Mouse (Mus musculus): Measurements from ENCODE around the gene Xrcc1. TPM values are rescaled to one million over a fixed set of nuclear protein-coding genes. Genes with fewer than 3 reads are reported as not detected.

Xrcc1 gene
- polyA plus RNA-seq, 1 experiment from 2014 or later: 137 TPM

DNA sequence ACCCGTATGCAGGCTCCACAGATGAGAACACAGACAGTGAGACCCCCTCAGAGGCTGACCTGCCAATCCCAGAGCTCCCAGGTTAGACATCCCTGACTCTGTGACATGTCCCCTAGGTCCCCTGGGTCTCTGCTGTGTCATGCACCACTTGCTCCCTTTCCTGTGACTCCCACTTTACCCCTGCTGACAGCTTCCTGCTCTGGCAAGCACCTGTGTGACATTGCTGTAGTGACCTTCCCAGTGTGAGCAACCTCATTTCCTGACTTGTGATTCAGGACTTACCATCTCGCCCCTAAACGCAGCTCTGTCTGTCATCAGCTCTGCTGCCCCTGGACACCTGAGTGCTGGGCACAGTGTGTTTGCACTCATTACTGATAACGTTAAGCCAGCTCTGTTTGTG, 25.0 kb downstream of the Xrcc1 start:
- Histone ChIP-seq H3K4me1 (peaks cover 10% of the 10 kb centered on the region; the same call in 1 of the 2 replicates), H3K27me3 (no peaks in the 10 kb centered on the region), H3K4me2 (no peak overlapping the region), H3K9me3 (replicated peaks) (no peaks in the 10 kb centered on the region), H3K27ac (no peak overlapping the region), H3K36me3 (peaks cover 72% of the 10 kb centered on the region), H3K4me3 (replicated peaks) (no peak overlapping the region), H3K9ac (no peak overlapping the region)
- WGBS: 77% methylated on average over 4 of the region's 4 CpGs
- no peak for ATAC-seq (replicated peaks; ENCODE audit: low FRiP score)

DNA sequence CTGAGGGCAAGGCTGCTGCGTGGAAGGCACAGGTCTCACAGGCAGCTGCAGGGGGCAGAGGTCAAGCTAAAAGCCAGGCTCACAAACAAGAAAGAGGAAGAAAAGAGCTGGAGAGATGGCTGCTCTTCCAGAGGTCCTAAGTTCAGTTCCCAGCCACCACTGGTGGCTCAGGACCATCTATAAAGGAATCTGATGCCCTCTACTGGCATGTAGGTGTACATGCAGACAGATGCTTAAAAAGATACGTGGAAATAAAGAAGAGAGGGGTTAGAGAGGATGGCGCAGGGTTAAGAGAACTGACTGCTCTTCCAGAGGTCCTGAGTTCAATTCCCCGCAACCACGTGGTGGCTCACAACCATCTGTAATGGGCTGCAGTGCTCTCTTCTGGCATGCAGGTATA, 26.4 kb downstream of the Xrcc1 start:
- H3K27me3 ChIP-seq: no peaks in the 10 kb centered on the region
- H3K4me3 ChIP-seq (replicated peaks): no peak overlapping the region
- H3K9ac ChIP-seq: no peak overlapping the region
- ATAC-seq (replicated peaks; ENCODE audit: low FRiP score): no peak
- H3K4me1 ChIP-seq: peaks cover 10% of the 10 kb centered on the region; the same call in 1 of the 2 replicates
- 62% methylated on average over 5 of the region's 5 CpGs for WGBS
- no peak overlapping the region for H3K4me2 ChIP-seq
- H3K9me3 ChIP-seq (replicated peaks): no peaks in the 10 kb centered on the region
- peaks cover 58% of the 10 kb centered on the region for H3K36me3 ChIP-seq
- H3K27ac ChIP-seq: no peak overlapping the region

DNA sequence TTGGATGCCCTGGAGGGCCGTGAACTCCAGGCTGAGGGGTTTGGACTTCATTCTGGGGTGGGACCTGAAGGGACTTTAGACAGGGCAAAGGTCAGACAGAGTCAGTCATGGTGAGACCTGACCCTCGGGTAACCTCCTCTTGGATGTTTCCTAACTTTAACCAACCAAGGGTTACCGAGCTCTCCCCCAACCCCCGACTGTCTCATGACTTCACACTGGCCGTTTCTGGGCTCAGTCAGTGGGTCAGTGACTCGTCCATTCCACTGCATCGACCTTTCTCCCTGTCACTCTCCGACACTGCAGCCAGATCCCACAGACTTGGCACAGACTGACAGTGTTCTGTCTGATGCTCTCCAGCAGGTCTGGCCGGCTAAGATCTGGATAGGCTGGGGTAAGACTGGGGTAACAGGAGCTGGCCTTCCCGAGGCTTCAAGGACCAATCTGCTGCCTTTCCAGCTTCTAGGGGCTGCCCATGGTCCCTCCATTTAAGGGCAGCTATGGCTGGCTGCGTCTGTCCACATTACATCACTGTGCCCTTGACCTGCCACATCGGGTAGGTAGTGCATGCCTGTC, 28.2 kb downstream of the Xrcc1 start:
- ATAC-seq (replicated peaks; ENCODE audit: low FRiP score): peak; percentile 17; the same call in 1 of the 2 replicates
- no peak overlapping the region for H3K9ac ChIP-seq
- peaks cover 10% of the 10 kb centered on the region; the same call in 1 of the 2 replicates for H3K4me1 ChIP-seq
- WGBS: 51% methylated on average over 12 of the region's 12 CpGs
- no peak overlapping the region for H3K4me2 ChIP-seq
- no peaks in the 10 kb centered on the region for H3K27me3 ChIP-seq
- H3K27ac ChIP-seq: no peak overlapping the region
- H3K36me3 ChIP-seq: peaks cover 41% of the 10 kb centered on the region
- no peak overlapping the region for H3K4me3 ChIP-seq (replicated peaks)
- no peaks in the 10 kb centered on the region for H3K9me3 ChIP-seq (replicated peaks)

DNA sequence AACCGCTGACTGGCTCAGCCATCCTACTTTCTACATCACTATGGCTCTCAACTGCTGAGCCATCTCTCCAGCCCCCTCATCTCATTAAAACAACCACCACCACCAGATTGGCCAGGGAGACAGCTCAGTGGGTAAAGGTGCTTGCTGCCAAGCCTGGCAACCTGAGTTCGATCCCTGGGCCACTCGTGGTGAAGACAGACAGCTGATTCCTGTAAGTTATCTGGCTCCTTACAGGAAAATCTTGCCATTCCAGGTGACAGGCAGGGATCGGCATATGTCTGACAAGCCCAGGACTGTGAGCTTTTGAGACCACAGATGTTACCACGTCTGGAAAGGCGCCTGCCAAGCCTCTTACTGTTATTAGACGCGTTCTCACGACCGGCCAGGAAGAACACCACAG, 31.7 kb downstream of the Xrcc1 start:
- H3K4me2 ChIP-seq: no peak overlapping the region
- no peak overlapping the region for H3K4me3 ChIP-seq (replicated peaks)
- H3K4me1 ChIP-seq: peaks cover 10% of the 10 kb centered on the region; the same call in 1 of the 2 replicates
- 92% methylated on average over 10 of the region's 10 CpGs for WGBS
- no peaks in the 10 kb centered on the region for H3K9me3 ChIP-seq (replicated peaks)
- peaks cover 7% of the 10 kb centered on the region for H3K36me3 ChIP-seq
- H3K27me3 ChIP-seq: no peaks in the 10 kb centered on the region
- no peak for ATAC-seq (replicated peaks; ENCODE audit: low FRiP score)
- no peak overlapping the region for H3K9ac ChIP-seq
- no peak overlapping the region for H3K27ac ChIP-seq

DNA sequence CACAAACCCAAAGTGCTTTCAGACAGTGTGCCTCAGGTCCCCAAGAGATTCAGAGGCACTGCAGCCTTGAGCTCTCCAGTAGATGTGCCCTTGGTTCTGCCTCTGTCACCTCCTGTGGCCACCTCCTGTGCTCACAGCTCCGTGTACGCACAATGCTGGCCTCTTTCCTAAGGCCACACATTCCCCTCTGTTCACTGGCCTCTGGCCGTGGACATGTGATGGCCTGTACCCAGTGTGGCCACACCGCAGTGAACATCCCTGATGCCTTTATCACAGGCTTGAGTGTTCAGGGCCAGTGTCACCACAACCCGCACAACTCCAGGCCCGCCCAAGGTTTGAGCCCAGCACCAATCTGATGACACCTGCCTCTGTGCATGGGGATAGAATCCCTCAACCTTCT, 38.8 kb downstream of the Xrcc1 start:
- WGBS: 94% methylated on average over 6 of the region's 6 CpGs

DNA sequence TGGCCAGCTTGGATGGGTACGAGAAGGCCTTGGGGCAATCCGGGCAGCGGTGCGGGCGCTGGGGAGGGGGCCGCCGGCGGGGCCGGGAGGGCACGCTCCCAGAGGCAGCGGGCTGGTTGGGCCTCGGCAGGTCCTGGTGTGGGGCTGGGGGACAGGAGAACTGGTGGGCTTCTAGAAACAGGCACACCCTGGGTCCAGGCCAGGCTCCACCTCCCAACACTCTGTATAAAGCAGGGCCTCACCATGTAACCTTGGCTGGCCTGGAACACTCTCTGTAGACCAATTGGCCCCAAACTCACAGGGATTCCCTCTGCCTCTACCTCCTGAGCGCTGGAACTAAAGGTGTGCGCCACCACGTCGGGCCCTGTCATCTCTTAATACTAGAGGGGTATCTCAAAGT, 39.9 kb downstream of the Xrcc1 start:
- ATAC-seq (replicated peaks; ENCODE audit: low FRiP score): peak; percentile 17; the same call in 1 of the 2 replicates
- H3K4me2 ChIP-seq: peak overlapping the region; percentile 14; the same call in 1 of the 2 replicates
- H3K27ac ChIP-seq: no peak overlapping the region
- peaks cover 21% of the 10 kb centered on the region for H3K4me1 ChIP-seq
- 56% methylated on average over 14 of the region's 16 CpGs for WGBS
- H3K36me3 ChIP-seq: no peaks in the 10 kb centered on the region
- no peak overlapping the region for H3K9ac ChIP-seq
- no peak overlapping the region for H3K4me3 ChIP-seq (replicated peaks)
- peaks cover 26% of the 10 kb centered on the region for H3K27me3 ChIP-seq
- H3K9me3 ChIP-seq (replicated peaks): 0 out of 2 replicates have a peak, but pooled peaks cover 3% of the 10 kb centered on the region

More for the DNA sequence above, 38.8 kb downstream of the Xrcc1 start:
- no peak for ATAC-seq (replicated peaks; ENCODE audit: low FRiP score)
- no peak overlapping the region for H3K9ac ChIP-seq
- H3K4me2 ChIP-seq: no peak overlapping the region
- no peak overlapping the region for H3K27ac ChIP-seq
- peaks cover 21% of the 10 kb centered on the region for H3K4me1 ChIP-seq
- H3K9me3 ChIP-seq (replicated peaks): 0 out of 2 replicates have a peak, but pooled peaks cover 3% of the 10 kb centered on the region
- no peak overlapping the region for H3K4me3 ChIP-seq (replicated peaks)
- no peaks in the 10 kb centered on the region for H3K36me3 ChIP-seq
- peaks cover 26% of the 10 kb centered on the region for H3K27me3 ChIP-seq

DNA sequence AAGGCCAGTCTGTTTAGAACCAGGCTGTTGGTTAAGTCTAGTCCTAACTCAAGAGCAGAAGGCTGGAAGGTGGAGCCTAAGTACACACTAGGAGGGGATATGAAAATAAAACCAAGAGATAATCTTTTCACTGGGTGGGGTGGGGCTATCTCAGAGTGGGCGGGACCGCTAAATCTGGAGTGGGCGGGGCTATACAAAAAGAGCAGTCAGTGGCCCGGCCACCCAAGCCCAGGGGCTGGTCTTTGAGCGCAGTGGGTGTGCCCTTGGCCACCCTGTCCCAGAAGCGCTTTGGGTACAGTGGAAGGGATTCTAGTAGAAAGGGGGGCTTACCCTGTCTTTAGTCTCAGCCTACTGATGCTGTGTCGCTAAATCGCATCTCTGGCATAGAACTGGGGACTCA, 40.7 kb downstream of the Xrcc1 start:
- Histone ChIP-seq H3K4me3 (replicated peaks) (peak overlapping the region; percentile 57), H3K9me3 (replicated peaks) (0 out of 2 replicates have a peak, but pooled peaks cover 3% of the 10 kb centered on the region), H3K27me3 (peaks cover 26% of the 10 kb centered on the region), H3K4me1 (peaks cover 21% of the 10 kb centered on the region), H3K9ac (no peak overlapping the region), H3K36me3 (no peaks in the 10 kb centered on the region), H3K4me2 (peak overlapping the region; percentile 85), H3K27ac (no peak overlapping the region)
- 8% methylated on average over 8 of the region's 8 CpGs for WGBS
- ATAC-seq (replicated peaks; ENCODE audit: low FRiP score): peak; percentile 61

DNA sequence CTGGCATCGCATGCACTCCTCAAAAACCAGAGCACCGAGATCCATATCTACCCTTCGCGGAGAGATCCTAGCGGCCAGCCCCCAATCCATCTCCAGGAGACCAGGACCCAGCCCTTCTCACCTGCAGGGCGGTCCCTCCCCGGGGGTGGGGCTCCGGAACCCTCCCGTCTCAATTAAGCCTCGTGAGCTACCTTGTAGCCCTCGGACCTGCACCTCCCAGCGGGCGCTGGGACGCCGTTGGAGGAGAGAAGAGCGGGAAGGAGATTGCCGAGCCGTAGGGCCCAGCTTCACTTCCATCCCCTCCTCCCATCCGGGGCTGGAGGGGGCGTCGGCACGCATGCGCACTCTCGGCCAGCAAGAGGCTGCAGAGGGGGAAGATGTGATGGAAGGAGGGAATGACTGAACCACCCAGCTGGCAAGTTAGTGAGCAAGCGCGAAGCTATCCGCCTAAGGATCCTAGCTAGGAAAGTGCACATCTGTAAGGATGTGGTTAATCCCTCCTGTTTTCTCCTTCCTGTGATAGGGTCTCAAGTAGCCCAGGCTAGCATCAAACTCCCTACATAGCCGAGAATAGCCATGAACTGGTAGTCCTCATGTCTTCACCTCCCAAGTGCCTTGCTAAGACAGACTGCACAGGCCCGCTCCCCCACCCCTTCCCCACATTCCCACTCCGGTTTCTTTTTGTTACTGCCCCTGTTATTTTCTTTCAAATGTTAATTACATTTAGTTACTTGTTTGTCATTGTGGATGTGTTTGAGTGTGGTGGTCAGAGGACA, 41.4 kb downstream of the Xrcc1 start, which contains the start of the genes Ethe1 and Zfp575:
Ethe1 (plus strand) TSS at position 214 of the 776 bp plus-strand sequence.
Zfp575 (minus strand) TSS at position 312 of the 776 bp plus-strand sequence.
- peak within 1 kb of the TSS; percentile 85 for H3K4me2 ChIP-seq
- H3K27me3 ChIP-seq: peaks cover 26% of the 10 kb centered on the region
- H3K9me3 ChIP-seq (replicated peaks): 0 out of 2 replicates have a peak, but pooled peaks cover 3% of the 10 kb centered on the region
- peaks cover 28% of the 10 kb centered on the region for H3K4me1 ChIP-seq
- peak within 1 kb of the TSS; percentile 66 for H3K9ac ChIP-seq
- no peaks in the 10 kb centered on the region for H3K36me3 ChIP-seq
- peak; percentile 17 for ATAC-seq (replicated peaks; ENCODE audit: low FRiP score)
- 7% methylated on average over 30 of the region's 30 CpGs for WGBS
- H3K27ac ChIP-seq: peak within 1 kb of the TSS; percentile 51; the same call in 1 of the 2 replicates
- peak within 1 kb of the TSS; percentile 57 for H3K4me3 ChIP-seq (replicated peaks)

DNA sequence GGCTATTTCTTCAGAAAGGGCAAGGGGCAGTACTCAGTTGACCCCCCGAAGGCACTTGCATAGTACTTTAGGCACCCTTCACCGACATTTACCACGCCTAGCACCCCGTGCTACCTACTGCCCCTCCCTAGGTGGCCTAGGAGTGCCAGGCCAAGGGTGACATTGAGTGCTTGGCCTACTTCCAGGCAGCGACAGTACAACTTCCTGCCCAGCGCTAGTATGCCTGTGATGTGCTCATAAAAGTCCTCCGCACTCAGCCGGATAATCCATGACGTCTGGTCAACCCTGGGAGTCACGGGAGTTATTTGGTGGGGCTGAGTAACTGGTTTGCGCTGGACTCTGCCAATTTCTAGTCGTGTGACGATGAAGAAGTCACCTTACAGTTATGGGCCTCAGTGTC, 42.2 kb downstream of the Xrcc1 start:
- peaks cover 26% of the 10 kb centered on the region for H3K27me3 ChIP-seq
- 67% methylated on average over 13 of the region's 13 CpGs for WGBS
- H3K27ac ChIP-seq: no peak overlapping the region
- no peak overlapping the region for H3K4me3 ChIP-seq (replicated peaks)
- H3K36me3 ChIP-seq: no peaks in the 10 kb centered on the region
- peaks cover 36% of the 10 kb centered on the region for H3K4me1 ChIP-seq
- no peak overlapping the region for H3K9ac ChIP-seq
- H3K9me3 ChIP-seq (replicated peaks): 0 out of 2 replicates have a peak, but pooled peaks cover 3% of the 10 kb centered on the region
- no peak for ATAC-seq (replicated peaks; ENCODE audit: low FRiP score)
- no peak overlapping the region for H3K4me2 ChIP-seq

DNA sequence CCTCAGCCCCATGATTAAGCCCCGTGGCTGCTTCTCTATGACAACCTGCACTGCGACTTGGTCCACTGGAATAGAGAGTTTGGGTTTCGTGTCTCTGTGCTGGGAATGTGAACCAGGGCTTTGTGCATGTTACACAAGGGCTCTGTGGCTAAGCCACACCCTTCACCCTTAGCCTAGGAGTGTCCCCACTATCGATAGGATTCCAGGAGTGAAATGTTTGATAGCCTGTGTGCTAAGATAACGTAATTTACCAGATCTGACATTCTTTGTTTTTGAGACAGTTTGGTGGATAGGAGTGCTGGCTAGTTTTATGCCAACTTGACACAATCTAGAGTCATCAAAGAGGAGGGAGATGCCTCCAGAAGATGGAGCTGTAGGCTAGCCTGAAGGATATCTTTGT, 45.6 kb downstream of the Xrcc1 start:
- Histone ChIP-seq H3K4me3 (replicated peaks) (no peak overlapping the region), H3K9me3 (replicated peaks) (no peaks in the 10 kb centered on the region), H3K27ac (peak overlapping the region; percentile 75), H3K36me3 (no peaks in the 10 kb centered on the region), H3K27me3 (peaks cover 3% of the 10 kb centered on the region), H3K4me2 (no peak overlapping the region), H3K9ac (no peak overlapping the region), H3K4me1 (peaks cover 49% of the 10 kb centered on the region)
- no peak for ATAC-seq (replicated peaks; ENCODE audit: low FRiP score)
- WGBS: 64% methylated on average over 5 of the region's 5 CpGs

DNA sequence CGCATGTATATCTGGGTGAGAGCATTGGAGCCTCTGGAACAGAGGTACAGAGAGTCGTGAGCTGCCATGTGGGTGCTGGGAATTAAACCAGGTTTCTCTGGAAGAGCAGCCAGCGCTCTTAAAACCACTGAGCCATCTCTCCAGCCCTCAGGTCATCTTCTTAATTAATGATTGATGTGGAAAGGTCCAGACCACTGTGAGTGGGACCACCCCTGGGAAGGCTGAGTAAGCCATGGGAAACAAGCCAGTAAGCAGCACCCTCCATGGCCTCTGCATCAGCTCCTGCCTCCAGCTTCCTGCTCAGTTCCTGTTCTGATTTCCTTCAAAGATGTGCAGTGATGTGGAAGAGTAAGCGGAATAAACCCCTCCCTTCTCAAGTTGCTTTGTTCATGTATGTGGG, 46.1 kb downstream of the Xrcc1 start:
- 40% methylated on average over 4 of the region's 4 CpGs for WGBS
- no peak overlapping the region for H3K9ac ChIP-seq
- H3K27me3 ChIP-seq: no peaks in the 10 kb centered on the region; the same call in 1 of the 2 replicates
- ATAC-seq (replicated peaks; ENCODE audit: low FRiP score): peak; percentile 68
- no peaks in the 10 kb centered on the region for H3K9me3 ChIP-seq (replicated peaks)
- H3K4me2 ChIP-seq: no peak overlapping the region
- no peaks in the 10 kb centered on the region for H3K36me3 ChIP-seq
- peaks cover 44% of the 10 kb centered on the region for H3K4me1 ChIP-seq
- H3K4me3 ChIP-seq (replicated peaks): no peak overlapping the region
- H3K27ac ChIP-seq: peak overlapping the region; percentile 75

DNA sequence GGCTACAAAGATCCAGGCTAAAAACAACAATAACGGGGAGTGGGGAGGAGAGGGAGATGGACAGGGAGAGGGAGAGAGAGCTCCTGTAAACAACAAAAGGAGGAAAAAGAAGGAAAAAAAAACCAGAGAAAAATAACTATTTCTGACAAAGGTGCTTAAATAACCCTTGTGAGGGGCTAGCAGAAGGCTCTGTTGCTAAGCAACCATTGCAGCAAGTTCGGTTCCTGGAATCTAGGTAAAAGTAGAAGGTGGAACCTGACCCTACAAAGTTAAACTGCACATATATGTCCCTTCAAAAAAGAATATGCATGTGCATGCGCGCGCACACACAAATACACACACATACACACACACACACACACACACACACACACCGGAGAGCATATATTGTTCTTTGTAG, 46.7 kb downstream of the Xrcc1 start:
- H3K4me2 ChIP-seq: no peak overlapping the region
- no peak for ATAC-seq (replicated peaks; ENCODE audit: low FRiP score)
- no peaks in the 10 kb centered on the region for H3K27me3 ChIP-seq
- H3K36me3 ChIP-seq: no peaks in the 10 kb centered on the region
- 75% methylated on average over 6 of the region's 6 CpGs for WGBS
- no peak overlapping the region for H3K9ac ChIP-seq
- H3K9me3 ChIP-seq (replicated peaks): no peaks in the 10 kb centered on the region
- peak overlapping the region; percentile 75 for H3K27ac ChIP-seq
- no peak overlapping the region for H3K4me3 ChIP-seq (replicated peaks)
- peaks cover 38% of the 10 kb centered on the region for H3K4me1 ChIP-seq
